Mouse (Mus musculus): ENCODE measurements around the gene Gm3127. TPM values are rescaled to one million over a fixed set of nuclear protein-coding genes. Genes with fewer than 3 reads are reported as not detected.

Gene Gm3127
- polyA plus RNA-seq (2012; fragmentation: generic; extraction: Trizol), result not detected

DNA sequence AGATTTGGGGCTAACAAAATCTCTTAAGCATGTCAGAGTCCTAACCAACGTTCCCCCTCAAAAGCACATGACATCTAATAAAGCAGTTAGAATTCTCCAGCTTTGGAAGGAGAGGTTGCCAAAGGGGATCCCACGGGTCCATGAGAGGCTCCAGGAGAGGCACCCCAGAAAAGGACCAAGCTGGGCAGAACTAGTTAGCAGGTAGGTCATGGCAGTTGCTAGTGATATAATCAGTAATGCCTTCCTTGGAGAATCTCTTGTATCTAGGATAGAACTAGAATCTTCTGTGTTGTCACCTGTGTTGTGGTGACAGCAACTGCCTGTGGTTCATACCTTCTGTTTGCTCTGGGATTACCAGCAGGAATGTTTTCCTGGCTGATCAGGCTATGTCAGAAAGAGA, at the start of gene Gm3127:
Gene Gm3127, plus strand, starts transcription at position 301 of the 400 bp plus-strand sequence.

GRCm38 (mm10) chr14:4182491-4183210, 17.8 kb downstream of the Gm3127 start, which contains the start of gene Gm2974:
TSS of gene Gm2974 (plus strand) at chr14:4182576.

Other genes with a start within 250 kb of the Gm3127 start
- not detected for gene Gm3029, start 233.3 kb upstream of the Gm3127 start, polyA plus RNA-seq (2012; fragmentation: generic; extraction: Trizol)
- gene Gm3095, start 201.5 kb upstream of the Gm3127 start, polyA plus RNA-seq (2012; fragmentation: generic; extraction: Trizol), result not detected
- gene Gm3099, start 166.6 kb upstream of the Gm3127 start, polyA plus RNA-seq (2012; fragmentation: generic; extraction: Trizol), result not detected
- not detected for gene Gm5796, start 141.1 kb upstream of the Gm3127 start, polyA plus RNA-seq (2012; fragmentation: generic; extraction: Trizol)
- gene Gm3115, start 80.9 kb upstream of the Gm3127 start, polyA plus RNA-seq (2012; fragmentation: generic; extraction: Trizol), result not detected
- not detected for gene Gm8108, start 54.5 kb upstream of the Gm3127 start, polyA plus RNA-seq (2012; fragmentation: generic; extraction: Trizol)
- not detected for gene Gm2974, start 17.5 kb downstream of the Gm3127 start, polyA plus RNA-seq (2012; fragmentation: generic; extraction: Trizol)
- not detected for gene Gm3138, start 84.6 kb downstream of the Gm3127 start, polyA plus RNA-seq (2012; fragmentation: generic; extraction: Trizol)
- gene Gm3149, start 152.3 kb downstream of the Gm3127 start, polyA plus RNA-seq (2012; fragmentation: generic; extraction: Trizol), result not detected
- not detected for gene 2610042L04Rik, start 169.7 kb downstream of the Gm3127 start, polyA plus RNA-seq (2012; fragmentation: generic; extraction: Trizol)
- not detected for gene Gm3159, start 232.5 kb downstream of the Gm3127 start, polyA plus RNA-seq (2012; fragmentation: generic; extraction: Trizol)

All from C3H10T1/2 (cell line).